Mouse (Mus musculus): ENCODE measurements at regions not wholly inside any gene's neighbourhood (a gene's known extent, or its start where the extent isn't known, plus 50 kb on each side); places are given as distances from the start of the nearest gene placed in this dataset.

DNA sequence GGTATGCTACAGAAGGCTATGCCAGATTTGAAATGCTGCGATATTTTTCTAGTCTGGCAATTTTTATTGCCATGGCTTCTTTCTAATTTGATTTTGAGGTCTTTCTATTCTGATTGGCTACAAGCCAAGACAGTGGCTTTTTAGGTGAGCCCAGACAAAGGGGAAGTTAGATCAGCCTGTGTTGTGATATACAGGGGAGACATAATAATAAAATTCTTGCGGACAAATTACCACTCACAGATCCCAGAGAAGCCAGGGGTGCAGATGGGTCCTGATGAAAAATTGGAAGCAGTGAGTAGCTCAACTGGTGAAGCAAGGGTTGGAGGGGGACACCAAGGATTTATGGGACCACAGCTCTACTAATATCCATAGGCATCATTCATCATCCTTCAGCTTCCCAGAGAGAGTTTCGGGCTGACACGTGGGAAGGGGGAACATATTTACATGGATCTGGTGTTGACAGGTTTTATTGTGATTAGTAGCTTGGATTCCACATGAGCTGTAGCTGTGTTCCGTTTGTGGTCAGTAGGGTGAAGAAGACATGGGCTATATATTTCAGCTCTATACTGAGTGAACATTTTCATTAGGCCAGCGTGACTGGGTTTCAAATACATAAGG, 190.0 kb downstream of the Gm5447 start:
- TF ChIP-seq POLR2A (IDR thresholded peaks at IDR 0.05; ENCODE audit: low read depth, low read length) (no peak), CTCF (IDR thresholded peaks at IDR 0.05; ENCODE audit: borderline replicate concordance, insufficient read depth, low read length) (no peak)
- Histone ChIP-seq H3K4me3 (ENCODE audit: insufficient read depth, low read length) (no peak overlapping the region), H3K27ac (ENCODE audit: insufficient read depth, low read length) (peak overlapping the region; percentile 13; the same call in 1 of the 2 replicates), H3K4me1 (ENCODE audit: control insufficient read depth, insufficient read depth, low read length) (peaks cover 12% of the 10 kb centered on the region)

DNA sequence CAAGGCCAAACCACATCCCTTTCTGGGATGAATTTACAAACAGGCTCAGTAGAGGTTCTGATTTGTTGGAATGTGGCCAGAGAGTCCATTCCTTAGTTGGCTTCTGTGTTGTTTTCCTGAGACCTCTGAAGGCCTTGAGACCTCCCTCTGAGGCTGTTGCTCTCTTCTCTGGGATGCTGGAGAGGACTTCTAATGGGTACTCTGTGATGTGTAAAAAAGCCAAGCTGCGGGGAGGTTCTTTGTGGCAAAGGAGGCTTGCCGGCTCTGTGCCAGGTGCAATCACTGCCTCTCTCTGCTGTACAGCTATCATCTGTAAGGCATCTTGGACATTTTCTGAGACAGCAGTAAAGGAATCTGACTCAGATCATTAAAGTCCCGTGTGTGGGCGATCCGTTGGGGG, 192.3 kb downstream of the Gm5447 start:
- Histone ChIP-seq H3K4me3 (ENCODE audit: insufficient read depth, low read length) (no peak overlapping the region), H3K27ac (ENCODE audit: insufficient read depth, low read length) (peak overlapping the region; percentile 56; the same call in 1 of the 2 replicates), H3K4me1 (ENCODE audit: control insufficient read depth, insufficient read depth, low read length) (peaks cover 12% of the 10 kb centered on the region)
- TF ChIP-seq POLR2A (IDR thresholded peaks at IDR 0.05; ENCODE audit: low read depth, low read length) (no peak), CTCF (IDR thresholded peaks at IDR 0.05; ENCODE audit: borderline replicate concordance, insufficient read depth, low read length) (no peak)

DNA sequence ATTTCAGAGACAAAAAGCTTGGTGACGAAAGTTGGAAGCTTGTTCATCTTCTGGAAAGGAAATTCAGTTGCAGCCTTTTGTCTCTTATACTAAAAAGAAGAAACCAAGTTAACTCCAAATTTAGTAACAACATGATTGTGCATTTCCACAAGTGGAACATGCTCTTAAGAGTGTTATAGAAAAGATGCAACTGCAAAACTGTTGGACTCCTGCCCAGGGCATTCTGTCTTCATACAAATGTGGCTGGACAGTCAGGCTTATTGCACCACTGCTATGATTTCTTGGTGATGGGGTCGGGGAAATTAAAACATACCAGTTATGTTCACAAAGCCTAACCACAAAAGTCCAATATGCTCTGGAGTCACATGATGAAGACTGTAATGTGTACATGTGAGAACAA, 194.8 kb downstream of the Gm5447 start:
- Histone ChIP-seq H3K4me3 (ENCODE audit: insufficient read depth, low read length) (no peak overlapping the region), H3K4me1 (ENCODE audit: control insufficient read depth, insufficient read depth, low read length) (peaks cover 6% of the 10 kb centered on the region; the same call in 1 of the 2 replicates), H3K27ac (ENCODE audit: insufficient read depth, low read length) (no peak overlapping the region)
- TF ChIP-seq CTCF (IDR thresholded peaks at IDR 0.05; ENCODE audit: borderline replicate concordance, insufficient read depth, low read length) (no peak), POLR2A (IDR thresholded peaks at IDR 0.05; ENCODE audit: low read depth, low read length) (no peak)

DNA sequence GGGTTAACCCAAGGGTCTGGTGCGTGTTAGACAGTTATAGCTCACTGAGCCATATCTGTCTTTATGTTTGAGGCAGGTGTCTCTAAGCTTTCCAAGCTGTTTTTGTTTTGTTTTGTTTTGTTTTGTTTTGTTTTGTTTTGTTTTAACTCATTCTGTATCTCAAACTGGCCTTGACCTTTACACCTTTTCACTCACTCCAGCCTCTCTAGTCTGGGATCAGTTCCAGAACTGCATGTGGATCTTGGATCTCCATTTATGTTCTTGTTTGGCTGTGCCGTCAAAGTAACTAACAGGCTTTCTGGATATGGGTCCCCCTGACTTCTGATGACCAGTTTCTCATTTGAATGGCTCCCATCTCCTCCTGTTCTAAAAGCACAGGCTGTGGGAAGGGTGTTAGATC, 197.7 kb downstream of the Gm5447 start:
- Histone ChIP-seq H3K27ac (ENCODE audit: insufficient read depth, low read length) (no peak overlapping the region), H3K4me1 (ENCODE audit: control insufficient read depth, insufficient read depth, low read length) (no peaks in the 10 kb centered on the region), H3K4me3 (ENCODE audit: insufficient read depth, low read length) (no peak overlapping the region)
- TF ChIP-seq POLR2A (IDR thresholded peaks at IDR 0.05; ENCODE audit: low read depth, low read length): no peak
- no peak for TF ChIP-seq CTCF (IDR thresholded peaks at IDR 0.05; ENCODE audit: borderline replicate concordance, insufficient read depth, low read length)

DNA sequence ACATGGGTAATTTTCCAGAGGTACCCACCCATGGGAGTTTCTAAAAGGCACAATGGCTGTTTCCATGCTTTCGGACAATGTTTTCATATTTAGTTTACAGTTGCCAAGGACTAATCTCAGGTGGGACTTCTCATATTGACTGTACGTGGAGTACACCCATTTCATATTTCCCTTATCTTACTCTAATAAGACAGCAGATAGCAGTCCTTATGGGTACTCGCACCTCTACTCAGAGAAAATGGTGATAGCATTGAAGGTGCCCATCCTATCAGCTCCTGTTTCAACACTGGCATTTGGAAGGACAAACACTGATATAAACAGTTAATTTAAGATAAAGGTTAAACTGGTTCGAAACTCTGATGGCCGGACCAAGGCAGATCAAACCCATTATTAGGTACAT, 198.6 kb downstream of the Gm5447 start:
- TF ChIP-seq CTCF (IDR thresholded peaks at IDR 0.05; ENCODE audit: borderline replicate concordance, insufficient read depth, low read length) (no peak), POLR2A (IDR thresholded peaks at IDR 0.05; ENCODE audit: low read depth, low read length) (no peak)
- H3K4me1 ChIP-seq (ENCODE audit: control insufficient read depth, insufficient read depth, low read length): no peaks in the 10 kb centered on the region
- no peak overlapping the region for H3K27ac ChIP-seq (ENCODE audit: insufficient read depth, low read length)
- H3K4me3 ChIP-seq (ENCODE audit: insufficient read depth, low read length): no peak overlapping the region

DNA sequence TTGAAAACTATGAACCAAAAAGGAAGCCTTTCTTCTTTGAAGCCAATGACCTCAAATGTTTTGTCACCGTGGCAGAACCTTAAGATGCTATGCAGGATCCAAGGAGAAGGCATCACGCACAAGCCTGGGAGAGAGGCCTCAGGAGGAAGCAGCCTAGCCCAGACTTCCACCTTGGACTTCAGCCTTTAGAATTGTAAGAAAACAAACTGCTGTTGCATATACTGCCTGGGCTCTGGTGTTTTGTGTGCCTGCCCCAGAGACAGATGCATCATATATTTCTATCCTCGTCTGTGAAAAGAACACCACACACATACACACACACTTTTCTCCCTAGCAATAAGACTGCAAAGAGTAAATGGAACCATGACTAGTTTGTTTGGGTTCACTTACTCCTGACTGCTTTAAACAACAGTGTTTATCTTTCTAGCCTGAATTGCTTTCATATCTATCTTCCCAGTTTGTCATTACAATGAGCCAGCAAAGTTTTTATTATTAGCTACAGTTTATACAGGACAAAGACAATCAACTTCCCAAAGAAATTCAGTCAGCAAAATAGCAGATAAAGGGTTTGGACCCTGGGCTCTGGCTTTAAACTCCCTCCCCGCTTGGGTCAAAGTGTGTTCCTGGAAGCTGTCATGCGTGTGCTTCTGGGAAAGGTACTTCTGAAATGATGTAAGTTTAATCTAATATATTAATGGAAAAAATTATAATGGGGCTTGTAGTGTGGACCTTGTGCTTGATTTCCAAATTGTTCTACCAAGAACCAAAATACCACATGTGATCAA, 204.2 kb downstream of the Gm5447 start:
- Histone ChIP-seq H3K27ac (ENCODE audit: insufficient read depth, low read length) (no peak overlapping the region), H3K4me3 (ENCODE audit: insufficient read depth, low read length) (no peak overlapping the region), H3K4me1 (ENCODE audit: control insufficient read depth, insufficient read depth, low read length) (no peaks in the 10 kb centered on the region)
- TF ChIP-seq CTCF (IDR thresholded peaks at IDR 0.05; ENCODE audit: borderline replicate concordance, insufficient read depth, low read length) (no peak), POLR2A (IDR thresholded peaks at IDR 0.05; ENCODE audit: low read depth, low read length) (no peak)

- no peaks in the 10 kb centered on the region for H3K4me1 ChIP-seq (ENCODE audit: control insufficient read depth, insufficient read depth, low read length)
Observed at GRCm38 (mm10) chr13:31178964-31179363, 205.0 kb downstream of the Gm5447 start.

DNA sequence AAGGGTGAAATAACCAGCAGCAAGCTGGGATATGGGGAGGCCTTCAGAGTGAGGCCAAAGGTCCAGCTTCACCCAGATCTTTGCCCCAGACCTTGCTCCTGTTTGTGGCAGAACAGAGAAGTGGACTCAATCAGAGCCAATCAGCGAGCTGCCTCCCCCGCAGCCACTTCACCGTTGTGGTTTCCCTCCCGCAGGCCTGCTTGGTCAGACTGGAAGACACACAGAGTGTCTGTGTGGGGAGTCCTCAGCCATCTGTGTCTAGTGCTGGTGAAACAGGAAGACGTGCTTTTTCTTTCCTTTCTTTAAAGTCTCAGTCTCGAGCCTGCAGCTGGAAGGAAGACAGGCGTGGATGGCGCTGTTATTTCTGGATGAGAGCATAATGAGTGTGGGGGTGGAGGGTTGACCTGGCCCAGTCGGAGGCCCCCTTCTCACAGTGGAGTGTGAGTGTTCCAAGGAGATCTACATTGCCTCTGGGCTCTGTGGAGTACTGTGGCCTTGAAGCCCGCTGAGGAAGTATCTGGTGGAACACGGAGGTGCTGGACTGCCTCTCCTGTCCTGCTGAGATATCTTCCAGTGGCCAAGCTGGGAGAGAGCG, 205.5 kb downstream of the Gm5447 start:
- H3K4me3 ChIP-seq (ENCODE audit: insufficient read depth, low read length): no peak overlapping the region
- H3K27ac ChIP-seq (ENCODE audit: insufficient read depth, low read length): no peak overlapping the region
- TF ChIP-seq POLR2A (IDR thresholded peaks at IDR 0.05; ENCODE audit: low read depth, low read length) (no peak), CTCF (IDR thresholded peaks at IDR 0.05; ENCODE audit: borderline replicate concordance, insufficient read depth, low read length) (no peak)
- no peaks in the 10 kb centered on the region for H3K4me1 ChIP-seq (ENCODE audit: control insufficient read depth, insufficient read depth, low read length)

More at GRCm38 (mm10) chr13:31178964-31179363, 205.0 kb downstream of the Gm5447 start:
- TF ChIP-seq POLR2A (IDR thresholded peaks at IDR 0.05; ENCODE audit: low read depth, low read length) (no peak), CTCF (IDR thresholded peaks at IDR 0.05; ENCODE audit: borderline replicate concordance, insufficient read depth, low read length) (no peak)
- Histone ChIP-seq H3K27ac (ENCODE audit: insufficient read depth, low read length) (no peak overlapping the region), H3K4me3 (ENCODE audit: insufficient read depth, low read length) (no peak overlapping the region)

DNA sequence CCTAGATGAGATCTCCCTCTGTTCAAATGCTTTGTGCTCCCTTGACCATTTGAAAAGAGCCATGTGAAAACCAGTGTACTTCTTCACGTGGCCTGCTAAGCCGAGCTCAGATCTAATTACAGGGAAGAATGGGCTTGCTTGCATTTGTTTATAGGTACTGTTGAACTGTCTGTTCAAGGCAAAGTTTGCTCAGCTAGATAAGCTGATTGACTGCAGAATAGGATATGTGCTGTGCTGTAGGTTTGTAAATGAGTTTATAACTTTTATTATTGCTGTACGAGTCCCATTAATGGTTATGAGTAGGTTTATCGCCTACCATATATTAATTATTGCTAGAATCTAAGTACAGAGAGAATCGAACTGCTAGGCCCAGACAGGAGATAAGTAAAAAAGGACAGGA, 207.5 kb downstream of the Gm5447 start:
- H3K4me1 ChIP-seq (ENCODE audit: control insufficient read depth, insufficient read depth, low read length): 0 out of 2 replicates have a peak, but pooled peaks cover 4% of the 10 kb centered on the region
- no peak overlapping the region for H3K4me3 ChIP-seq (ENCODE audit: insufficient read depth, low read length)
- H3K27ac ChIP-seq (ENCODE audit: insufficient read depth, low read length): no peak overlapping the region
- no peak for TF ChIP-seq CTCF (IDR thresholded peaks at IDR 0.05; ENCODE audit: borderline replicate concordance, insufficient read depth, low read length)
- TF ChIP-seq POLR2A (IDR thresholded peaks at IDR 0.05; ENCODE audit: low read depth, low read length): no peak
